Mouse (Mus musculus): ENCODE data around the gene Ift80. TPM values are rescaled to one million over a fixed set of nuclear protein-coding genes. Genes with fewer than 3 reads are reported as not detected.
A peak's percentile ranks its signal among the peaks of the same experiment; 100 is the strongest.
"Not testable (repeated sequence)": the region's sequence is repeated elsewhere in the genome, so short reads cannot be mapped to it uniquely, and the experiment has no call there.

The Ift80 gene
- 10 to 100 TPM in 1 of 2 experiments, 1 to 10 TPM in 1; 8.4 to 11.6 TPM for total RNA-seq (2021)

DNA sequence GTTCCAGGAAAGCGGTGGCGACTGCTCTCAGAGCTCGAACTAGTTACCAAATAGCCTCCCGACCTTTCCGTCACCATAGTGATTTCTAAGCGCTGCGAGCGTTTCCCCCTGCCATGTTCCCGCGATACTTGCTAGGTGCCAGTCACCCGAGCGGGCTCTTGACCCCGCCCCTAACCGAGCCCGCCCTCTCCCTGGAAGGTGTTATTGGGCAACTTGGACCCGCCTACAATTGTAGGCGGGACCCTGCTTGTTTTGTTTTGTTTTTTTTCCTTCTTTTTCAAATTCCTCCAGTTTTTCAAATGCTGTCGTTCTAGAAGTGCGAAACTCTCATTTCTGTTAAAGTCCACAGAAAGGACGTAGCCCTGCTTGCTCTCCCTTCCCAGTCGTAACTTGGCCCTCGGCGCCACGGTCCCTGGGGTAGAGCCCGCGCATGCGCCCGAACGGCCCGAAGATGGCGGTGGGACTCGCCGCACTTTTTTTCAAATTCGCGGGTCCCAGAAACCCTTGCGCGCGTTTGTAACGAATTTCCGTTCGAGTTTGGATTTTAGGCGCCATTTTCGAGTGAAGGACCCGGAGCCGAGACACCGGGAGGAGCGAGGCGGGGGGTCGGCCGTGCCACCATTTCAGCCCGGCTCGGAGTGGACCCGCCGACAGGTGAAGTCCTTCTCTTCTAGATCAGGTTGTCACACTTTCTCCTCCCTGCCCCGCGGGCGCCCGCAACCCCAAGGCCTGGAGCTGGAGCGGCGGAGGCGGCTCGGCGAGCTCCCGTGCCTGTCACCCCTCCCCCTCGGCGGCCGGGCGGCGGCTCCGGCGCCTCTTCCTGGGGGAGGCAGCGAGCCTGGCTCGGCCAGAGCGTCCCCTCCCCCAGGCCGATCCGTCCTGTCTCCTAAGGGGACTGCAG lies at the start of gene Ift80, which contains the start of gene Smc4:
Gene Ift80, minus strand, starts transcription at position 134 of the 901 bp plus-strand sequence.
Gene Smc4, plus strand, starts transcription at position 302 of the 901 bp plus-strand sequence.
- DNase-seq, result peak; percentile 96

GRCm38 (mm10) chr3:69051894-69052293 lies 47.5 kb upstream of the Ift80 start:
- DNase-seq, result no peak

GRCm38 (mm10) chr3:69049011-69049410 lies 44.6 kb upstream of the Ift80 start:
- no peak for DNase-seq

GRCm38 (mm10) chr3:69047684-69048083 lies 43.3 kb upstream of the Ift80 start:
- no peak for DNase-seq

DNA sequence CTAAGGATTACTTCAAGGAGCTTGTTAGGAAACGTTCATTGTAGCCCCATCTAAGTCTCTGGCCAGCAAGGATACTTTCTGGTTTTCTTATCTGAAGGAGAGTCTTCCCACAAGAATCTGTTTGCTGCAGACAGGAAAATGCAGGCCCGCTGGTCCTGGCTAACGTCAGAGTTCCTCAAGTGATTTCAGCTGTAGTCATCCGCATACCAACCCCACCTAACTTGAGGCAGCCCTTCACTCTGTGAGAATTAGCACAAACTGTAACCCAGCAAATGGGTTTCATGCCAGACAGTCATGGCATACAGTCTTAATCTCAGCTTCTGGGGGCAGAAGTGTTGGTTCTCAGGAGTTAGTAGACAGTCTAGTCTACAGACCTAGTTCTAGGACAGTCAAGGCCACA lies 42.1 kb upstream of the Ift80 start:
- no peak for DNase-seq

- no peak for DNase-seq
Measured at GRCm38 (mm10) chr3:69045750-69046149, 41.4 kb upstream of the Ift80 start.

DNA sequence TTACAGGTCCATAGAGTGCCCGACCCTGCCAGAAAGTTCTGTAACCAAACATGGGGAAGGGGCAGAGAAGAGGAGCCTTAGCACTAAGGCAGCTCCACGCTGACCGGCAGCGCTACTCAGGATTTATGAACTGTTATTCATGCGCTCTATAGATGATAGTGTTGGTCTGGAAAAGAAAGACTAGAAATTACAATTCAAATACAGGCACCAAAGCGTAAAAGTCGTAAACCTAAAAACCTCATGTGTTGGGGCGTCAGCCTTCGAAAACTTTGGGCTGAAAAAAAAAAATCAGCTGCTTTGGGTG lies 41.0 kb upstream of the Ift80 start:
- DNase-seq, result no peak

- peak; percentile 91 for DNase-seq
Measured at GRCm38 (mm10) chr3:69044645-69045399, 40.5 kb upstream of the Ift80 start, which contains the start of gene Trim59. TSS of gene Trim59 (minus strand) at chr3:69044755.

DNA sequence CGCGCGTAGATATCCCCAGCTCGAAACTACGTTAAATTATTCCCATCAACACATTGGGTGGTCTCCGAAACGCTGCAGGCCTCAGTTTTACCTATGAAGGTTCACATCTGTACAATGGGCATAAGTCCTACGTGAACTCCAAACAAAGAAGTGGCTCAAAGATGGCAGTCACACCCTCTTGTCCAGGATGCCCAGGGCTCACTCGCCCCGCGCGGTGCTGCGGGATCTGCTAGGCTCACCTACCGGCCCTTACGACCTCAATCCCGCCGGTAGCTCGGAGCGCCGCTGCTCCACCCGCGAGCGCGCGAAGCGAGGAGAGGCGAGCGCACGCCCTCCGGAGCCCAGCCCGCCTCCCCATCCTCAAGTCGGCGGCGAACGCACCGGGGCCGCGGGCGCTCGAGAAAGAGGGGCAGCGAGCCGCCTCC lies 39.8 kb upstream of the Ift80 start:
- DNase-seq, result no peak

- no peak for DNase-seq
Measured at GRCm38 (mm10) chr3:69041298-69041697, 36.9 kb upstream of the Ift80 start.

GRCm38 (mm10) chr3:69040105-69040504 lies 35.7 kb upstream of the Ift80 start:
- no peak for DNase-seq

- DNase-seq, result no peak
Measured at GRCm38 (mm10) chr3:69026133-69026783, 21.9 kb upstream of the Ift80 start.

DNA sequence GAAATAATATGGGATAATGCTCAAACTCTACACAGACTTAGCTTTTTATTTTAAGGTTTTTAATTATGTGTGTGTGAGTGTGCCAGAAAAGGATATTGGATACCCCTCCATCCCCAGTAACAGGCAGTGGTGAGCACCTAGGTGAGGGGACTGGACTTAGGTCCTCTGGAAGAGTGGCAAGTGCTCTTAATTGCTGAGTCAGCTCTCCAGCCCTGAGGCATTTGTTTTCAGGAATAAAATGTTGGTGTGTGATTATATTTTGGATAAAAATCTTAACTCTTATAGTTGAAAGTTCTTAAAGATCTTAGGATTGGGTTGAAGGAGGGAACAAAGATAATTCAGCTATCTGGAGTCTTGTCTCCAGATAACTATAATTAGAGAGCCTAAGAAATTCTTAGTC lies 16.4 kb upstream of the Ift80 start:
- no peak for DNase-seq

DNA sequence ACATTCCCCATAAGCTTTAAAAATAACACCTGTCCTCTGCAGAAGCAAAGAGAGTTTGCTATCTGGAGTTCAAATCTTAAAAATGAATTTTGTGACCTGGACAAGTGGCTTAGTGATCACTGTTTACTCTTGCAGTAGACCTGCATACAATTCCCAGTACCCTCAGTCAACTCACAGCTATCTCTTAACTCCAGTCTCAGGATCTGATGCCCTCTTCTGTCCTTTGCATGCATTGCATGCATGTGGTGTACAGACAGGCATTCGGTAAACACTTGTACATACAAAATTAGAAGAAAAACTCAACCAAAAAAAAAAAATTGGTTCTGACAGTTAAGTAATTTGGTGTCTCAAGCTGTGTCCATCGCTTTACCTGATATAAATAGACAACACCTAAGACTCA lies 15.9 kb upstream of the Ift80 start:
- peak; percentile 17 for DNase-seq

DNA sequence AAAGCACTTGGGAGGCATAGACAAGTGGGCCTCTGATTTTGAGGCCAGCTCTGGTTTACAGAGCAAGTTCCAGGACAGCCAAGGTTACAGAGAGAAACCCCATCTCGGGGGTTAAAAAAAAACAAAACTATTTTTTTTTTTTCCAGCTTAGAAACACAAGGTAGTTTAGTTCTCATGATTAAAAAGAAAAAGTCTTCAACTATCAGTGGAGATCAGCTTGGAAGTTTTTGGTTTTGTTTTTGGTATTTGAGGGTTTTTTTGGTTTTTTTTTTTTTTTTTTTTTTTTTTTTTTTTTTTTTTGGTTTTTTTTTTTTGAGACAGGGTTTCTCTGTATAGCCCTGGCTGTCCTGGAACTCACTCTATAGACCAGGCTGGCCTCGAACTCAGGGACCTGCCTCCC lies 14.3 kb upstream of the Ift80 start:
- DNase-seq, result not testable (repeated sequence)

- no peak for DNase-seq
Measured at GRCm38 (mm10) chr3:69017181-69017580, 12.8 kb upstream of the Ift80 start.

DNA sequence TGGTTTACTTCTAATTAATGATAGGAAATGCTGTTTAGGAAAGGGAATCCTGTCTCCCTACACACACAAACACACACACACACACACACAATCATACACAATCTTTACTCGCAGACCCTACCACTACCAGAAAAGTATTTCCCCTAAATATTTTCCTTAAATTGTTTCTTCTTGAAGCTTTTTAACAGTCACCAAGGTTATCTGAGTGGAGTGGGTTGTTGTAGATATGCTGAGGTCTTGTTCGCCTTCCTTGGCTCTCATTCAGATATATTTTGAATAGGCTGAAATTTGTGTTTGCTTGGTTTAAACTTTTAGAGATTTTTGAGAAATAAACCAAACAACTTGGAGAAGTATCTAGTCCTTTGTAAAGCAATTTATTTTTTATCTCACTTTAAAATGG lies 4.5 kb upstream of the Ift80 start:
- no peak for DNase-seq

GRCm38 (mm10) chr3:69006246-69006760 lies 1.9 kb upstream of the Ift80 start:
- no peak for DNase-seq

GRCm38 (mm10) chr3:69005338-69006245 lies 1.2 kb upstream of the Ift80 start:
- DNase-seq, result peak; percentile 75

- no peak for DNase-seq
Measured at GRCm38 (mm10) chr3:69004055-69004436, 324 bp downstream of the Ift80 start.

DNA sequence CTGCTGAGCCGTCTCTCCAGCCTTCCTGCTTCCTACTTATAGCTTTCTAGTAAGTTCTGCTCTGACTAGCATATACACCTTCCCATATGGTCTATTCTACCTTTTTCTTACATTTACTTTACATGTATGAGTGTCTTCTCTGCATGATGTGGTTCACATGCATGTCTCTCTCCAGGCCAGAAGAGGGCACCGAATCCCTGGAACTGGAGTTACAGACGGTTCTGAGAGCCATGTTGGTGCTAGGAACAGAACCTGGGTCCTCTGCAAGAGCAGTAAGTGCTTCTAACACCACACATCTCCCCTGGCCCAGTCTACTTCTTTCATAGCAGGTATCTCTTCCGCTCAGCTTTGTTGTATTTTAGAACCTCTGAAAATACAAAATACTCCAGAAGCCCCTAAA lies 1.6 kb downstream of the Ift80 start:
- DNase-seq, result no peak

DNA sequence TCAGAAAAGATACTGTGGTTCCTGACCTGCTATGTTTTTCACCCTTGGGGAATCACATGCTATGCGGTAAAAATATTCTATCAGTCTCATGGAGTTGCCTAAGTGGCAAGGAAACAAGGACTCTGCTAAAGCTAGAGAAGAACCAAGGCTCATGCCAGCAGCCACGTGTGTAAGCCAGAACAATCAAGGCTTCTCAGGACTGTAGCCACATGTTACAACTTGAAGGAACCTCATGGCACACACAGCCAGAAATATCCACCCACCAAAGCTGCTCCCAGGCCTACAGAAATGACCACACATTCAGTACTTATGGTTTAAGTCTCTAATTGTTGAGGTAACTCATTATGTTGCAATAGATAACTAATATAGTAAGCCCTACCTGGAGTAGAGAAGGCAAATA lies 17.8 kb downstream of the Ift80 start:
- DNase-seq, result no peak

Data from heart, postnatal 4 days (tissue).